Mouse (Mus musculus) kidney, postnatal 25 days (tissue): Measurements from ENCODE around the gene Elf3.
"Not testable (repeated sequence)": the region's sequence is repeated elsewhere in the genome, so short reads cannot be mapped to it uniquely, and the experiment has no call there.

Experiments used
- DNase-seq, 2 experiments: peaks; one replicate each; pipeline ENCODE4 v3.0.0; 2021; ENCODE audit warnings: mixed read lengths in 2 of 2

Gene Elf3

GRCm38 (mm10) chr1:135258380-135259127 lies at the start of gene Elf3:
TSS of gene Elf3 (minus strand) at chr1:135258568.
- DNase-seq = peak; percentile 94 to 98

GRCm38 (mm10) chr1:135290908-135291307 lies 32.5 kb upstream of the Elf3 start:
- no peak for DNase-seq

- DNase-seq = peak; percentile 18 to 51
Measured at GRCm38 (mm10) chr1:135286311-135286710, 27.9 kb upstream of the Elf3 start.

- peak; percentile 71 to 86 for DNase-seq
Measured at GRCm38 (mm10) chr1:135283826-135284291, 25.5 kb upstream of the Elf3 start, which contains the start of gene Rnpep. TSS of gene Rnpep (minus strand) at chr1:135284084.

- DNase-seq = peak; percentile 40 to 61
Measured at GRCm38 (mm10) chr1:135283287-135283825, 25.0 kb upstream of the Elf3 start.

GRCm38 (mm10) chr1:135282536-135283286 lies 24.3 kb upstream of the Elf3 start:
- DNase-seq = peak in 1 of 2 experiments; percentile 30

- no peak for DNase-seq
Measured at GRCm38 (mm10) chr1:135281841-135282240, 23.5 kb upstream of the Elf3 start.

GRCm38 (mm10) chr1:135280646-135281045 lies 22.3 kb upstream of the Elf3 start:
- DNase-seq = peak; percentile 81 to 93

GRCm38 (mm10) chr1:135271371-135271770 lies 13.0 kb upstream of the Elf3 start:
- no peak for DNase-seq

GRCm38 (mm10) chr1:135267663-135268446 lies 9.5 kb upstream of the Elf3 start:
- DNase-seq = peak; percentile 23 to 45

GRCm38 (mm10) chr1:135265834-135266233 lies 7.5 kb upstream of the Elf3 start:
- DNase-seq = peak in 1 of 2 experiments; percentile 65

GRCm38 (mm10) chr1:135263316-135263715 lies 4.9 kb upstream of the Elf3 start:
- peak; percentile 34 to 42 for DNase-seq

- DNase-seq = no peak
Measured at GRCm38 (mm10) chr1:135262329-135262728, 4.0 kb upstream of the Elf3 start.

- DNase-seq = peak in 1 of 2 experiments; percentile 64
Measured at GRCm38 (mm10) chr1:135260931-135261330, 2.6 kb upstream of the Elf3 start.

GRCm38 (mm10) chr1:135259128-135259436 lies 714 bp upstream of the Elf3 start:
- peak; percentile 87 to 93 for DNase-seq

- DNase-seq = peak; percentile 70 to 82
Measured at GRCm38 (mm10) chr1:135256299-135256698, 2.1 kb downstream of the Elf3 start.

- no peak for DNase-seq
Measured at GRCm38 (mm10) chr1:135252854-135253253, 5.5 kb downstream of the Elf3 start.

- no peak for DNase-seq
Measured at GRCm38 (mm10) chr1:135251405-135251804, 7.0 kb downstream of the Elf3 start.

- DNase-seq = no peak
Measured at GRCm38 (mm10) chr1:135250706-135251105, 7.7 kb downstream of the Elf3 start.

GRCm38 (mm10) chr1:135248434-135248850 lies 9.9 kb downstream of the Elf3 start:
- DNase-seq = peak; percentile 89 to 95

- DNase-seq = no peak
Measured at GRCm38 (mm10) chr1:135244014-135244413, 14.4 kb downstream of the Elf3 start.

- not testable (repeated sequence) for DNase-seq
Measured at GRCm38 (mm10) chr1:135240206-135240605, 18.2 kb downstream of the Elf3 start.
